Mouse (Mus musculus) heart, embryonic 14.5 days (tissue): ENCODE measurements at regions not wholly inside any gene's neighbourhood (a gene's known extent, or its start where the extent isn't known, plus 50 kb on each side); places are given as distances from the start of the nearest gene placed in this dataset.

Source experiments
- ATAC-seq: fragments of 200-750 bp; cut with Nextera tagmentation; 2 replicates; pipeline ENCODE4 v1.8.0; 2017; ENCODE audit warnings: low read depth, moderate TSS enrichment; ENCODE audit not compliant: insufficient number of reproducible peaks, insufficient read depth, low FRiP score
- H3K27ac ChIP-seq, 2 experiments: fragments of 200-500 bp in 1 of 2; fragments of 300-500 bp in 1 of 2; sonication (generic) in 1 of 2; replicated peaks in 1 of 2; 2 replicates each; pipeline ENCODE4 v1.5.1; 2012 to 2014; ENCODE audit warnings: low read depth in 2 of 2, low read length in 2 of 2, control low read depth in 1 of 2, mild to moderate bottlenecking in 1 of 2, mixed read lengths in 1 of 2; ENCODE audit not compliant: control insufficient read depth in 1 of 2, insufficient read depth in 1 of 2
- H3K27me3 ChIP-seq: fragments of 300-500 bp; sonication (generic); 2 replicates; pipeline ENCODE4 v1.6.1; 2014; ENCODE audit warnings: mild to moderate bottlenecking, low read length, control low read depth; ENCODE audit not compliant: control insufficient read depth, insufficient read depth
- H3K36me3 ChIP-seq: fragments of 300-500 bp; sonication (generic); 2 replicates; pipeline ENCODE4 v1.6.1; 2014; ENCODE audit warnings: mild to moderate bottlenecking, control low read depth, low read length, mixed read lengths; ENCODE audit not compliant: control insufficient read depth, insufficient read depth
- H3K4me1 ChIP-seq, 2 experiments: fragments of 200-500 bp in 1 of 2; fragments of 300-500 bp in 1 of 2; sonication (generic) in 1 of 2; 2 replicates each; pipeline ENCODE4 v1.6.1; 2012 to 2014; ENCODE audit warnings: low read length in 2 of 2, control low read depth in 1 of 2, mixed read lengths in 1 of 2; ENCODE audit not compliant: control insufficient read depth in 2 of 2, insufficient read depth in 2 of 2
- H3K4me2 ChIP-seq: fragments of 300-500 bp; sonication (generic); 2 replicates; pipeline ENCODE4 v1.6.1; 2014; ENCODE audit warnings: mild to moderate bottlenecking, low read length
- H3K4me3 ChIP-seq, 2 experiments: fragments of 200-500 bp in 1 of 2; fragments of 300-500 bp in 1 of 2; sonication (generic) in 1 of 2; 2 replicates each; pipeline ENCODE4 v1.5.1; 2012 to 2014; ENCODE audit warnings: low read length in 2 of 2, mild to moderate bottlenecking in 2 of 2, control low read depth in 1 of 2, low read depth in 1 of 2, moderate library complexity in 1 of 2; ENCODE audit not compliant: control insufficient read depth in 1 of 2, insufficient read depth in 1 of 2
- H3K9ac ChIP-seq: fragments of 300-500 bp; sonication (generic); 2 replicates; pipeline ENCODE4 v1.6.1; 2014; ENCODE audit warnings: mild to moderate bottlenecking, low read length
- H3K9me3 ChIP-seq: fragments of 300-500 bp; sonication (generic); 2 replicates; pipeline ENCODE4 v1.6.1; 2016; ENCODE audit warnings: low read length, control low read depth; ENCODE audit not compliant: control insufficient read depth
- WGBS: fragments of 180-500 bp; shearing (Covaris S2); extraction: QIAGEN DNeasy Blood & Tissue Kit; methylation state at CpG from one replicate; pipeline ENCODE4 v1.1.7; 2014; 5-methylcytosine and 5-hydroxymethylcytosine counted together

DNA sequence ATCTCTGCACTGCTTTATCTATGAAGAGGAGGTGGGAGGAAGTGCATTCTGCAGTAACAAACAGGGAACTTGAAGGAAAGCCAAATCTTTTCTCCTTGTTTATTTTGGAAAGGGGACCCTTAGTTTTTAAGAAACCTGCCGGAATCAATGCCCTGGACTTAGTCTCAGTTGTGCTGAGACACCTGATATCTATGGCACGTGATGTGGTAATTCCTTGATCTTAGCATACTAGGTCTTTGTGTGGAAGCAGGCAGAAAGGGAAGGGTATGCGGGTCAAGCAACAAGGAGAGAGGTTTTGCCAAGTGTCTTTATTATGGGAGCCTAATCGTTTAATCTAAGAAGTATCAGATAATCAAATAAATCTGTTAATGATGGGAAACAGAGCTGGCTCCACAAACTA is 147.4 kb upstream of the Zfp706 start:
- Histone ChIP-seq H3K27ac (no peak overlapping the region), H3K9me3 (no peaks in the 10 kb centered on the region), H3K36me3 (no peaks in the 10 kb centered on the region), H3K27me3 (no peaks in the 10 kb centered on the region), H3K4me1 (0 out of 4 replicates have a peak, but pooled peaks cover 0 to 3% of the 10 kb centered on the region in 2 experiments), H3K9ac (no peak overlapping the region), H3K4me2 (no peak overlapping the region), H3K4me3 (no peak overlapping the region)
- WGBS, result 78% methylated on average over 4 of the region's 4 CpGs
- no peak for ATAC-seq

- no peak overlapping the region for H3K4me3 ChIP-seq
- H3K4me2 ChIP-seq, result no peak overlapping the region
- H3K36me3 ChIP-seq, result no peaks in the 10 kb centered on the region
- no peaks in the 10 kb centered on the region for H3K27me3 ChIP-seq
- no peak overlapping the region for H3K27ac ChIP-seq
- no peaks in the 10 kb centered on the region for H3K9me3 ChIP-seq
- 76% methylated on average over 6 of the region's 6 CpGs for WGBS
- no peak overlapping the region for H3K9ac ChIP-seq
- H3K4me1 ChIP-seq, result no peaks in the 10 kb centered on the region
- no peak for ATAC-seq
Measured at GRCm38 (mm10) chr15:37153177-37153576, 145.6 kb upstream of the Zfp706 start.

GRCm38 (mm10) chr15:37135590-37136164 is 128.1 kb upstream of the Zfp706 start:
- Histone ChIP-seq H3K4me2 (peak overlapping the region; percentile 79), H3K4me1 (peaks cover 4 to 7% of the 10 kb centered on the region in 2 experiments; a peak in 2 of 4 replicates), H3K4me3 (peak overlapping the region; percentile 54 to 65), H3K9me3 (0 out of 2 replicates have a peak, but pooled peaks cover 6% of the 10 kb centered on the region), H3K36me3 (no peaks in the 10 kb centered on the region), H3K27ac (peak overlapping the region; percentile 43 to 70), H3K9ac (peak overlapping the region; percentile 81), H3K27me3 (no peaks in the 10 kb centered on the region)
- 2% methylated on average over 35 of the region's 35 CpGs for WGBS
- 0 out of 2 replicates have a peak, but pooled peaks have one; percentile 36 for ATAC-seq

GRCm38 (mm10) chr15:37134913-37135589 is 127.5 kb upstream of the Zfp706 start:
- Histone ChIP-seq H3K9ac (peak overlapping the region; percentile 81), H3K27ac (peak overlapping the region; percentile 11 to 70; a peak in 3 of 4 replicates), H3K27me3 (no peaks in the 10 kb centered on the region), H3K4me2 (peak overlapping the region; percentile 79), H3K4me1 (peaks cover 4 to 7% of the 10 kb centered on the region in 2 experiments; a peak in 2 of 4 replicates), H3K36me3 (no peaks in the 10 kb centered on the region), H3K4me3 (peak overlapping the region; percentile 54 to 65), H3K9me3 (0 out of 2 replicates have a peak, but pooled peaks cover 6% of the 10 kb centered on the region)
- peak; percentile 36; the same call in 1 of the 2 replicates for ATAC-seq
- WGBS, result 29% methylated on average over 20 of the region's 20 CpGs

DNA sequence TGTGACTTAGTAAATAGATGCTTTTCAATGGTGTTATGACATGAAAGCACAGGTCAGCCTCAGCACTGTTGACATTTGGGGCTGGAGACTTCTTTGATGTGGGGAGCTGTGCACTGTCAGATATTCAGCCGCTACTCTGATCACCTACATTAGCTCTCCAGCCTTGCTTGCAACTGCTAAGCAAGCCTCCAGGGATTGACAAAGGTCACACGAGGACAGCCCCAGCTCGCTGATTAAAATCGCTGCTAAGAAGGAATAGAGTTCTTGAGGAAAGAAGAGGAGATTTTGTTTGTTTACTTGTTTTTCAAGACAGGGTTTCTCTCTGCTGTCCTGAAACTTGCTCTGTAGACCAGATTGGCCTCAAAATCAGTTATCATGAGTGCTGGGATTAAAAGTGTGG is 126.8 kb upstream of the Zfp706 start:
- Histone ChIP-seq H3K27ac (no peak overlapping the region), H3K9me3 (0 out of 2 replicates have a peak, but pooled peaks cover 6% of the 10 kb centered on the region), H3K4me3 (no peak overlapping the region), H3K4me1 (peaks cover 4 to 7% of the 10 kb centered on the region in 2 experiments; a peak in 2 of 4 replicates), H3K9ac (no peak overlapping the region), H3K36me3 (no peaks in the 10 kb centered on the region), H3K4me2 (peak overlapping the region; percentile 79; the same call in 1 of the 2 replicates), H3K27me3 (no peaks in the 10 kb centered on the region)
- ATAC-seq, result no peak
- 50% methylated on average over 4 of the region's 4 CpGs for WGBS

DNA sequence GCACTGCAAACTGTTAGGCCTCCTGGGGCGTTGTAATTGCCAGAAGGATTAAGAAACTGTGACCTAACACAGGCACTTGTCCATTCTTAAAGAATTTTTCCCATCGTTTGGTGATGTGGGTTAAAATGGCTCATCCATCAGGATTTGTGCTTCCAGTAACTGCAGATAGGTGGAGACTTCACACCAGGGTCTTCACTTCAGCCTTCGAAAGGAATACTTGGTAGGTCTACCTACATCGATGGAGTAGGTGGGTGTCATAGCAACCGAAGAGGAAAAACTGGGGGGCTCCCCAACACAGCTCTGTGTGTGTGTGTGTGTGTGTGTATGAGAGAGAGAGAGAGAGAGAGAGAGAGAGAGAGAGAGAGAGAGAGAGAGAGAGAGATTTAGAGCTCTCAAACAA is 126.3 kb upstream of the Zfp706 start:
- H3K4me2 ChIP-seq, result no peak overlapping the region
- no peak overlapping the region for H3K9ac ChIP-seq
- H3K36me3 ChIP-seq, result no peaks in the 10 kb centered on the region
- ATAC-seq, result no peak
- H3K4me1 ChIP-seq, result peaks cover 4 to 7% of the 10 kb centered on the region in 2 experiments; a peak in 2 of 4 replicates
- WGBS, result 37% methylated on average over 5 of the region's 5 CpGs
- no peak overlapping the region for H3K27ac ChIP-seq
- 0 out of 2 replicates have a peak, but pooled peaks cover 6% of the 10 kb centered on the region for H3K9me3 ChIP-seq
- no peak overlapping the region for H3K4me3 ChIP-seq
- H3K27me3 ChIP-seq, result no peaks in the 10 kb centered on the region

GRCm38 (mm10) chr15:37127681-37128080 is 120.1 kb upstream of the Zfp706 start:
- Histone ChIP-seq H3K27ac (no peak overlapping the region), H3K36me3 (no peaks in the 10 kb centered on the region), H3K9ac (no peak overlapping the region), H3K4me2 (no peak overlapping the region), H3K9me3 (peaks cover 8% of the 10 kb centered on the region; the same call in 1 of the 2 replicates), H3K4me1 (no peaks in the 10 kb centered on the region), H3K27me3 (no peaks in the 10 kb centered on the region), H3K4me3 (no peak overlapping the region)
- 81% methylated on average over 7 of the region's 7 CpGs for WGBS
- ATAC-seq, result no peak
